25 mouse cellular contexts compared by ENCODE assay signal in the genomic region with DNA sequence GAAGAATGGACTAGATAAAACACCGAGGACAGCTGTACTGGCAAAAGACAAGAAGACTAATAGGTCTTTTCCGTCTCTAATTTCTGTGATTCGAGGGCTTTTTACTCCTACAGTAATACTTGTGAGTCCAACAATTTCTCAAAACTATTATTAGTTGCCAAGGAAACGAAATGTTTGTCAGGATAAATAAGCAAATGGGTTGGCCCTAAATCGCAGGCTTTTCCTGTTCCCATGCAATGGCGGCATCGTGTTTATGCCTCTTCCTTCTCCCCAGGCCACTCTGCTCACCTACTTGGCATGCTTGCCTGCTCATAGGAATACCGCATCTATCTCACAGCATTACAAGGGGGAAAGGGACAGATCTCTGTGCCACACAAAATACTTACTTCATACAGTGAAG.
DNase-seq lines count a peak whose midpoint lies in the region; ATAC-seq and TF ChIP-seq lines count a peak whose summit lies in the region.
"Had no signal": no experiment of that assay in that cellular context is flagged by ENCODE, and none has a peak within 500 bp of the region (broad histone marks: within the 10 kb centered on the region; RNA-seq: fewer than 3 reads in every experiment).

No protein-coding gene starts in this region.

- H3K9me3 ChIP-seq in forebrain, embryonic 14.5 days (replicated peaks; ENCODE audit: control insufficient read depth, low read length), result no peaks in the 10 kb centered on the region
- H3K9me3 ChIP-seq in forebrain, embryonic 15.5 days, result no peaks in the 10 kb centered on the region
- no peaks in the 10 kb centered on the region for H3K9me3 ChIP-seq in intestine, embryonic 16.5 days (ENCODE audit: control insufficient read depth, low read length)
- H3K9me3 ChIP-seq in intestine, postnatal 0 days (ENCODE audit: control insufficient read depth), result no peaks in the 10 kb centered on the region
- H3K9me3 ChIP-seq in stomach, postnatal 0 days (ENCODE audit: control insufficient read depth, low read length), result no peaks in the 10 kb centered on the region
- no peaks in the 10 kb centered on the region for H3K9me3 ChIP-seq in midbrain, embryonic 10.5 days (replicated peaks)
- H3K9me3 ChIP-seq: forebrain, embryonic 10.5 days; heart, embryonic 13.5 days; limb, embryonic 15.5 days; liver, embryonic 15.5 days; neural tube, embryonic 13.5 days had no signal

- TF ChIP-seq EP300 in stomach, postnatal 0 days (optimal IDR thresholded peaks at IDR 0.05), result no peak

- no peak overlapping the region for H3K27ac ChIP-seq in forebrain, embryonic 14.5 days (ENCODE audit: low read depth, low read length)
- H3K27ac ChIP-seq in forebrain, embryonic 15.5 days (replicated peaks), result no peak overlapping the region
- H3K27ac ChIP-seq in intestine, embryonic 16.5 days (ENCODE audit: low read length), result 0 out of 2 replicates have a peak overlapping the region, but pooled peaks have one; percentile 27
- no peak overlapping the region for H3K27ac ChIP-seq in intestine, postnatal 0 days (ENCODE audit: low read depth, low read length)
- H3K27ac ChIP-seq in brown adipose tissue, adult 24 weeks (replicated peaks; ENCODE audit: low read depth, low read length), result peak overlapping the region; percentile 51; the same call in 1 of the 2 replicates
- peak overlapping the region; percentile 26; the same call in 1 of the 2 replicates for H3K27ac ChIP-seq in stomach, postnatal 0 days (replicated peaks)
- no peak overlapping the region for H3K27ac ChIP-seq in midbrain, embryonic 10.5 days (replicated peaks)
- H3K27ac ChIP-seq: forebrain, embryonic 10.5 days; heart, embryonic 13.5 days; layer of hippocampus, adult 2 months; limb, embryonic 15.5 days; liver, embryonic 15.5 days; neural tube, embryonic 13.5 days had no signal

- no peaks in the 10 kb centered on the region for H3K4me1 ChIP-seq in forebrain, embryonic 14.5 days (ENCODE audit: control insufficient read depth, insufficient read depth, low read length)
- H3K4me1 ChIP-seq in forebrain, embryonic 15.5 days, result peaks cover 4% of the 10 kb centered on the region
- 0 out of 2 replicates have a peak, but pooled peaks cover 2% of the 10 kb centered on the region for H3K4me1 ChIP-seq in intestine, embryonic 16.5 days (ENCODE audit: control insufficient read depth, insufficient read depth, low read length)
- no peaks in the 10 kb centered on the region for H3K4me1 ChIP-seq in intestine, postnatal 0 days (replicated peaks; ENCODE audit: control insufficient read depth, insufficient read depth, low read length)
- H3K4me1 ChIP-seq in brown adipose tissue, adult 24 weeks (ENCODE audit: control insufficient read depth, insufficient read depth, insufficient read length, low read length), result no peaks in the 10 kb centered on the region
- no peaks in the 10 kb centered on the region for H3K4me1 ChIP-seq in stomach, postnatal 0 days (replicated peaks; ENCODE audit: control insufficient read depth, insufficient read depth)
- peaks cover 6% of the 10 kb centered on the region; the same call in 1 of the 2 replicates for H3K4me1 ChIP-seq in midbrain, embryonic 10.5 days

- TF ChIP-seq CTCF in intestine, postnatal 0 days (IDR thresholded peaks at IDR 0.05; ENCODE audit: low read depth), result no peak
- TF ChIP-seq CTCF in stomach, postnatal 0 days (IDR thresholded peaks at IDR 0.05; ENCODE audit: low read depth), result no peak

- H3K9ac ChIP-seq in forebrain, embryonic 14.5 days (ENCODE audit: low read length), result no peak overlapping the region
- H3K9ac ChIP-seq in forebrain, embryonic 15.5 days (replicated peaks), result no peak overlapping the region
- H3K9ac ChIP-seq in intestine, embryonic 16.5 days (ENCODE audit: low read depth, low read length), result no peak overlapping the region
- H3K9ac ChIP-seq in intestine, postnatal 0 days (ENCODE audit: low read depth, low read length), result no peak overlapping the region
- no peak overlapping the region for H3K9ac ChIP-seq in stomach, postnatal 0 days (ENCODE audit: low read length)
- H3K9ac ChIP-seq: heart, embryonic 13.5 days; limb, embryonic 15.5 days; liver, embryonic 15.5 days; neural tube, embryonic 13.5 days had no signal

- ATAC-seq in forebrain, embryonic 14.5 days, result no peak
- ATAC-seq in forebrain, embryonic 15.5 days (replicated peaks), result no peak
- ATAC-seq in intestine, embryonic 16.5 days, result no peak
- ATAC-seq in intestine, postnatal 0 days, result no peak
- ATAC-seq in stomach, postnatal 0 days (ENCODE audit: low FRiP score, low TSS enrichment), result no peak; the same call in 1 of the 2 replicates
- ATAC-seq: CD4-positive, CD25-positive, alpha-beta regulatory T cell, adult 4 months; Patski had no signal

- WGBS in forebrain, embryonic 14.5 days, result 82% methylated on average over 8 of the region's 8 CpGs
- WGBS in forebrain, embryonic 15.5 days, result 67% methylated on average over 8 of the region's 8 CpGs
- 52% methylated on average over 8 of the region's 8 CpGs for WGBS in intestine, embryonic 16.5 days
- WGBS in intestine, postnatal 0 days, result 48% methylated on average over 8 of the region's 8 CpGs
- WGBS in stomach, postnatal 0 days, result 37% methylated on average over 8 of the region's 8 CpGs
- WGBS in midbrain, embryonic 10.5 days, result 90% methylated on average over 8 of the region's 8 CpGs

- no peak overlapping the region for H3K4me3 ChIP-seq in forebrain, embryonic 14.5 days (ENCODE audit: low read depth, low read length)
- no peak overlapping the region for H3K4me3 ChIP-seq in forebrain, embryonic 15.5 days
- no peak overlapping the region for H3K4me3 ChIP-seq in intestine, embryonic 16.5 days (ENCODE audit: low read length)
- H3K4me3 ChIP-seq in intestine, postnatal 0 days (ENCODE audit: low read depth, low read length), result no peak overlapping the region
- no peak overlapping the region for H3K4me3 ChIP-seq in brown adipose tissue, adult 24 weeks (ENCODE audit: insufficient read depth, low read depth, low read length)
- H3K4me3 ChIP-seq in stomach, postnatal 0 days (ENCODE audit: low read depth, low read length), result no peak overlapping the region
- H3K4me3 ChIP-seq in midbrain, embryonic 10.5 days, result no peak overlapping the region
- H3K4me3 ChIP-seq: forebrain, embryonic 10.5 days; heart, embryonic 13.5 days; layer of hippocampus, adult 2 months; limb, embryonic 15.5 days; liver, embryonic 15.5 days; neural tube, embryonic 13.5 days had no signal

- no peak overlapping the region for H3K4me2 ChIP-seq in forebrain, embryonic 14.5 days (ENCODE audit: low read length)
- no peak overlapping the region for H3K4me2 ChIP-seq in forebrain, embryonic 15.5 days (replicated peaks)
- no peak overlapping the region for H3K4me2 ChIP-seq in intestine, embryonic 16.5 days (ENCODE audit: low read depth, low read length)
- no peak overlapping the region for H3K4me2 ChIP-seq in intestine, postnatal 0 days (replicated peaks; ENCODE audit: low read depth)
- H3K4me2 ChIP-seq in stomach, postnatal 0 days (replicated peaks; ENCODE audit: low read depth), result no peak overlapping the region
- H3K4me2 ChIP-seq: heart, embryonic 13.5 days; limb, embryonic 15.5 days; liver, embryonic 15.5 days; neural tube, embryonic 13.5 days had no signal

- DNase-seq in forebrain, embryonic 14.5 days (ENCODE audit: low spot score), result peak; percentile 39
- DNase-seq in stomach, postnatal 0 days (ENCODE audit: low spot score), result no peak
- DNase-seq in midbrain, embryonic 10.5 days (ENCODE audit: low spot score), result no peak
- DNase-seq: adrenal gland, postnatal 14 days; cerebellum, adult 18-20 months; cerebellum, postnatal 25 days; embryo, embryonic 11 days; gastrocnemius, postnatal 36 days; kidney, adult 2 months; kidney, postnatal 10 days; midbrain, embryonic 14.5 days; right cerebral cortex, postnatal 25 days; thymus, postnatal 14 days had no signal

- 0 out of 2 replicates have a peak, but pooled peaks cover 3% of the 10 kb centered on the region for H3K27me3 ChIP-seq in forebrain, embryonic 14.5 days (replicated peaks; ENCODE audit: control insufficient read depth, insufficient read depth, low read length)
- peaks cover 4% of the 10 kb centered on the region; the same call in 1 of the 2 replicates for H3K27me3 ChIP-seq in forebrain, embryonic 15.5 days
- no peaks in the 10 kb centered on the region for H3K27me3 ChIP-seq in intestine, embryonic 16.5 days (replicated peaks; ENCODE audit: control insufficient read depth, insufficient read depth, low read length)
- no peaks in the 10 kb centered on the region for H3K27me3 ChIP-seq in intestine, postnatal 0 days (replicated peaks; ENCODE audit: control insufficient read depth, insufficient read depth, low read length)
- H3K27me3 ChIP-seq in stomach, postnatal 0 days (ENCODE audit: control insufficient read depth, insufficient read depth, low read length), result no peaks in the 10 kb centered on the region
- 0 out of 2 replicates have a peak, but pooled peaks cover 7% of the 10 kb centered on the region for H3K27me3 ChIP-seq in midbrain, embryonic 10.5 days (ENCODE audit: low read depth, poor library complexity, severe bottlenecking)
- H3K27me3 ChIP-seq: heart, embryonic 13.5 days; limb, embryonic 15.5 days; Patski had no signal

- no peaks in the 10 kb centered on the region for H3K36me3 ChIP-seq in forebrain, embryonic 14.5 days (ENCODE audit: control insufficient read depth, insufficient read depth, low read length)
- H3K36me3 ChIP-seq in forebrain, embryonic 15.5 days, result no peaks in the 10 kb centered on the region
- H3K36me3 ChIP-seq in intestine, embryonic 16.5 days (ENCODE audit: control insufficient read depth, insufficient read depth, low read length), result no peaks in the 10 kb centered on the region
- no peaks in the 10 kb centered on the region for H3K36me3 ChIP-seq in intestine, postnatal 0 days (ENCODE audit: control insufficient read depth, insufficient read depth)
- no peaks in the 10 kb centered on the region for H3K36me3 ChIP-seq in stomach, postnatal 0 days (ENCODE audit: control insufficient read depth, insufficient read depth, low read length)
- H3K36me3 ChIP-seq in midbrain, embryonic 10.5 days, result no peaks in the 10 kb centered on the region
- H3K36me3 ChIP-seq: forebrain, embryonic 10.5 days; heart, embryonic 13.5 days; limb, embryonic 15.5 days; liver, embryonic 15.5 days; neural tube, embryonic 13.5 days had no signal

Comparison
In these comparisons a context has a peak if more than half of its experiments do, and no peak if none do; other contexts are left out.
1. H3K27ac ChIP-seq: peak in intestine, embryonic 16.5 days (single experiment), brown adipose tissue, adult 24 weeks (single experiment) and stomach, postnatal 0 days (single experiment); none in forebrain, embryonic 14.5 days (single experiment), forebrain, embryonic 15.5 days (single experiment), intestine, postnatal 0 days (single experiment) and midbrain, embryonic 10.5 days (single experiment).